Mouse (Mus musculus): ENCODE measurements around the gene Map3k11.
"Not testable (repeated sequence)": the region's sequence is repeated elsewhere in the genome, so short reads cannot be mapped to it uniquely, and the experiment has no call there.

The Map3k11 gene

DNA sequence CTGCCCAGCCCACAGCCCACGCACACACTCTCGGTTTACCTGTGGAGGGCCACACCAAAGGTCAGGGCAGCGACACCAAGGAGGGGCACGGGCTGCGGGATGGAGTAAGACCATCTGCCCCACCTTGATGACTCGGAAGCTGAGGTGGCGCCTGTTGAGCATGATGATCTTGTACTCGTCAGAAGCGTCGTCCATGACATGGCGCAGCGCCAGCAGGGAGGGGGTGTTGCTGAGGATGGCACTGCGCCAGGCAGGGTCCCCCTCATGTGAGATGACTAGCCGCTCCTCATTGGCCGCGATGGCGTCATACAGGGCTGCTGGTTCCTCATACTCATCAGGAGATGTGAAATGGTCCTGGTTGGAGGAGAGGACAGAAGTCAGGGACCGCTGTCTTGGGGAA lies 22.2 kb upstream of the Map3k11 start:
- no peak for DNase-seq (ENCODE audit: low spot score in 2 of 2)

DNA sequence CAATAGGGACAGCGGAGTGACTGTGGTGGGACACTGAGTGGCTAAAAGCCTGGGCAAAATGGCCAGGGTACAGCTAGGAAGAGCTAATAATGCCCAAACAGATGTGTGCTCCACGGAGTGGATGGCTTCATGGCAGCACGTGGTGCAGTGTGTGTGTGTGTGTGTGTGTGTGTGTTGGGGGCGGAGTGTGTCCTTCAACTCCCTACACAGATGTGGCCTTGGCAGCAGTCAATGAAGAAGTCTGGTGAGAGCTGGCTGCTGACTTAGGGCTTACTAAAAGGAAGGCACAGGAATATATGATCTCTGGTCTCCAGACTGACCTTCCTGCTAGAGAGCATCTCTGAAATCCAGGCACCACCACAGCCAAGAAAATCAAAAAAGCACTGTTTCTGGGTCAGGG lies 20.2 kb upstream of the Map3k11 start:
- DNase-seq (ENCODE audit: low spot score in 2 of 2) = no peak

DNA sequence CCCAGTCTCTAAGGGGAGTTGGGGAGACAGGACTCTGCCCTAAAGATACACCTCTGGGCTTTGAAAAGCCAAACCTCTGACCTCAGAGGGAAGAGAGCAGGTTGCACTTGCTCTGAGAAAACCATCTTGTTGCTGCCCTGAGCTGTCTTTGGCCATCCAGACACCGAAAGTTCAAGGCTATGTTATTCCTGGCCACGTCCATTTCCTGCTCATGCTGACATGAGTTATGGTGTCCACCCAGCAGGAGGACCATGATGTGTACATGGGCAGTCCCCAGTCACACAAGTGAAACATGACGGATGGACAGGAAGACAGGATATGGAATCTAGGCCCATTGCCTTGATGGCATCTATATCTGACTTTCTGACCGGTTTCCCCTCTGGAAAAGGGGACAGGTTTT lies 8.1 kb upstream of the Map3k11 start:
- no peak for DNase-seq (ENCODE audit: low spot score in 2 of 2)

DNA sequence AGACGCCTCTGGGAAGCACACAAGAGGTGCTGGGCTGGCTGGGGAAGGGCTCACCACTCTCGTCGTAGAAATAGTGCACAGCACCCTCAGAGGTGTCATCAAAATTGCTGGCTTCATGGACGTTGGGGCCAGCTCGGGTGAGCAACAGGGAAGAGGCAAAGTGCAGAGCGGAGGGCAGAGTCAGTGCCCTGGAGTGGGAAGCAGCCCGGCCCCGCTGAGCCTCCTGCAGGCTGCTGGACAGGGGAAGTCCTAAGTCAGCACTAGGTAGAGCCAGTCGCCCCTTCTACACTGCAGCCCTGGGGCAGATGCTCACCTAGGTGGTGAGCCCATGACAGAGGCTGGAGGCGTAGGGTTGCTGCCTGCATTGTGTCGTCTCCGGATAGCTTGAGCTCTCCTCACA lies 4.3 kb upstream of the Map3k11 start:
- DNase-seq (ENCODE audit: low spot score in 2 of 2) = no peak

DNA sequence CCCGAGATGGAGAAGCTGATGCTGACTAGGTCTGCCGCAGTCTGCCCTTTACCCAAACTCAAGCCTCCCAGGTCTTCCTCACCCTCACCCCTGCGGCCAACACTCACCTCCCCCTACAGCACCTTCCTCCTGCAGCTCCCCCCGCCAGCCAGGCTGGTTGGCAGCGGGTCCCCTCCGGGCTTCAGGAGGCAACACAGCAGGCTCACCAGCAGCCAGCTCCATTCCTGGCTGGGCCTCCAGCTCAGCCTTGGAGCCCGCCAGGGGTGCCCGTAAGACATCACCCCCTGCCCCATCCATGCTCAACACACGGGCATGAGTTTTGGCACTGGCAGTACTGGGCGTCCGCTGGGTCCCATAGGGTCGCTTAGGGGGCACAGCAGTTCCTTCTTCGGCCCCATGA lies 3.6 kb upstream of the Map3k11 start:
- DNase-seq (ENCODE audit: low spot score in 2 of 2) = no peak

DNA sequence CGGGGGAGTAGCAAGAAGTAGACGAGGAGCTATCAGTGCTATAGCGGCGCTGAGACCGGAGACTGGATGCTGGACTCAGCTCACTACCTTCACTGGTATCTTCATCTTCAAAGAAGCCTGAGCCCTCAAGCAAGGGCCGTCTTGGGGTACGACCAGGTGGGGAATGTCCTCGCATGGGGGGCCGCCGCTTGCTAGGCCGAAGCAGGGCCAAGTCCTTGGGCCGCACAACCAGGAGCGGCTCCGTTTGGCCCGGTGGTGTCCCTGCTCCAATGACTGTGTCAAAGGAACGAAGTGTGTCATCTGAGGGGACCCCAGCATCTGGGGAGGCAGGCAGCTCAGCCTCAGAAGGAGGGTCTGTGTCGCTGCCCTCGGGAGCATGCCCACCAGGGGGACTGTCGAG lies 3.1 kb upstream of the Map3k11 start:
- DNase-seq (ENCODE audit: low spot score in 2 of 2) = no peak

DNA sequence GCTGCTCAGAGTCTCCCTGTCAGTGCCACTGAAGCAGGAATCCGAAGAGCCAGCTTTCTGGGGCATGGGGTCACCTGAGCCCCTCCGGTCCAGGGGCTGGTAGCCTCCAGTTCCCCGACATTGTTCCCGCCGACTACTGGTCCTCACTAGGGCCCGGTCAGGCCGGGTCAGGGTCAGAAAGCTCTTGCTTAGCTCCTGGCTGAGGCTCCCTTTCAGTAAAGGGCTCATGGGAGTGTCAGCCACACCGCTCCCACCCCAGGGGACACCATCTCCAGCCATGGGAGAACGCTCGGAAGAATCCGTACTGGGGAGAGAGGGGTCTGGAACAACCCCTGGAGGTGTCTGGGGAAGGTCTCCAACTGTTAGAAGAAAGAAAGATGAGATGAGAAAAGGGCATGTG lies 2.7 kb upstream of the Map3k11 start:
- no peak for DNase-seq (ENCODE audit: low spot score in 2 of 2)

DNA sequence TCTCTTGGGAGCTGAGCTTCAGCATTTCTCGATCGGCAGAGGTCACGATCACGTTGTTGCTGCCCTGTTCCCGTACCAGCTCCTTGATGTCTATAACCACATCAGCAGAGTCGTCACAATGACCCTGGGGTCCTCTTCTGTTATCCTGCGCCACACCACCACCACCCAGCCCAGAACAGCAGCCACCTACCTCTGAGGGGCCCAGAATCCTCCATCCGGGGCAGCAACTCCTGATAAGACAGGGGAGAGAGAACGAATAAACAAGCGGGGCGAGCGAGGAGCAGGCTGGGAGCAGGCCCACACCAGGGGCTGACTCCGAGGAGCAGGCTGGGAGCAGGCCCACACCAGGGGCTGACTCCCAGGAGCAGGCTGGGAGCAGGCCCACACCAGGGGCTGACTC lies 2.1 kb upstream of the Map3k11 start:
- no peak for DNase-seq (ENCODE audit: low spot score in 2 of 2)

DNA sequence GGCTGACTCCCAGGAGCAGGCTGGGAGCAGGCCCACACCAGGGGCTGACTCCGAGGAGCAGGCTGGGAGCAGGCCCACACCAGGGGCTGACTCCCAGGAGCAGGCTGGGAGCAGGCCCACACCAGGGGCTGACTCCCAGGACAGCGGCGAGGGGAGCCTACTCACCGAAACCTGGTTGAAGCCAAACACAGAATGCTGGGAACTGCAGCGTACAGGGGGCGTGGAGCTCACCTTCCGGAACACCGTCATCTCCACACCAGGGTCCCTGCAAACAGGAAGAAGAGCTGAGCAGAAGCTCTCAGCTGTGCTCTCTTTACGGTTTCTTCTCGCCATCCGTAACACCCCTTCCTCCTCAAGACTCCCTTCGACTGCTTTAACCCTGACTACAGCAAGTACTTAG lies 1.6 kb upstream of the Map3k11 start:
- not testable (repeated sequence) for DNase-seq (ENCODE audit: low spot score in 2 of 2)

DNA sequence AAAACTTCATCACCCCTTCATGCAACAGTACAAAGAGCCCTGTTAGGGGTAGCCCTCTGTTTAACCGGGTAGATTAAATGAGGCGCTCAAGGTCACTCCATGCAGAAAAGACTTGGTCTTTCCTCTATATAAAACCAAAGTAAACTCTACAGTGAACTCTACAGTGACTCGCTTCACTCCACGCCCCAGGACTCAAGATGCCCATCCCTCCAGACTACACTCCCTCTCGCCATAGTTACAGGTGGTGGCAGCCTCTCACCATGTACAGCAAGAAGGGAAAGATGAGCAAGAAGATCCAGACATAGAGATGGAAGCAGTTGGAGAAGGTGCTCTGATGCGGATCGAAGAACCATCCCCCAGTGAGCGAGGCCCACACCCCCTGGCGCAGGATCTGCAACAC lies 804 bp upstream of the Map3k11 start:
- DNase-seq (ENCODE audit: low spot score in 2 of 2) = no peak

DNA sequence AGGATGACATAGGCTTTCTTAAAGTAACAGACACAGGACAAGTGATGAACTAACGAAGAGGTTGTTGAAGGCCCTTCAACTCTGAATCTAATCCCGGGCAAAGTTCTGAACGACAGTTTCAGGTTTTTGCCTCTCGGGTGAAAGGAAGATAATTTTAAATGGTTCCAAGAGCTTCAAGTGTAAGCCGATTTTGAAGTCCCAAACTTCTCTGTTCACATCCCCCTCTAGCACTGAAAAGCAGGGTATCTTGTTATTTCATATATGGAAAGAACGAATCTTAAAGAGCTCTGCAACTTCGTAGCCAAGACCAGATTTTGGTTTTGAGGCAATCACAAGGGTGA lies 516 bp downstream of the Map3k11 start:
- no peak for DNase-seq (ENCODE audit: low spot score in 2 of 2)

DNA sequence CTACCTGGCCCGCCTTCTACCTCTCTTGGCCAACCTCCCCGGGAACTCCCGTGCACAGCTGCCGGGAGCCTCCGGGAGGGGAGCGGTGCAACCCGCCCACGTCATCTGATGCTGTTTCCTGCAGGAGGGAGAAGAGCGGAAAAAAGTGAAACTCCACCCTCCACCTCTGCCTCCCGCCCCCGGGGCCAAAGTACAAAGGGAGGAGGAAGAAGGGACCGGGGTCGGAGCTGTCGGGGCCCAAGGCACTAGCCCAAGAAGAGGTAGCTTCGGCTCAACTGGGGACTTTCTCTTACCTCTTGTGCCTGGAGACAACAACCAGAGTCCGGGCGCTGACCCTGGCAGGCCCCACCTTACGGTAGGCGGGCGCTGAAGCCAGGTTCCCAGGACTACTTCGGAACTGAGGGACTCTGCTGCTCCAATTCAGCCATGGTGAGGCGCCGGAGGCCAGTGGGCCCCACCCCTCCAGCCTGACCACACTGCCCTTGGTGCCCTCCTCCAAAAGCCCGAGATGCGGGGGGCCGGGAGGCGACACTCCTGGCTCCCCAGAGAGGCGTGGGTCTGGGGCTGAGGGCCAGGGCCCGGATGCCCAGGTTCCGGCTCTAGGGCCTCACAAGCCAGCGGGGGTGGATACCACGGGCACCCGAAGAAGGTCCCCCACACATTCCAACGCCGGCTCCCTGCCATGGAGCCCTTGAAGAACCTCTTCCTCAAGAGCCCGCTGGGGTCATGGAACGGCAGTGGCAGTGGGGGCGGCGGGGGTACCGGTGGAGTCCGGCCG lies 1.2 kb downstream of the Map3k11 start:
- peak in 1 of 2 experiments; percentile 52 for DNase-seq (ENCODE audit: low spot score in 2 of 2)

DNA sequence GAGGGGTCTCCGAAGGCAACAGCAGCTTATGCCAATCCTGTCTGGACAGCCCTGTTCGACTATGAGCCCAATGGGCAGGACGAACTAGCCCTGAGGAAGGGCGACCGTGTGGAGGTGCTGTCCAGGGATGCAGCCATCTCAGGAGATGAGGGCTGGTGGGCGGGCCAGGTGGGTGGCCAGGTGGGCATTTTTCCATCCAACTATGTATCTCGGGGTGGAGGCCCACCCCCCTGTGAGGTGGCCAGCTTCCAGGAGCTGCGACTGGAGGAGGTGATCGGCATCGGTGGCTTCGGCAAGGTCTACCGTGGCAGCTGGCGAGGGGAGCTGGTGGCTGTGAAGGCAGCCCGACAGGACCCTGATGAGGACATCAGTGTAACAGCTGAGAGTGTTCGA lies 1.8 kb downstream of the Map3k11 start:
- DNase-seq (ENCODE audit: low spot score in 2 of 2) = peak in 1 of 2 experiments; percentile 27

DNA sequence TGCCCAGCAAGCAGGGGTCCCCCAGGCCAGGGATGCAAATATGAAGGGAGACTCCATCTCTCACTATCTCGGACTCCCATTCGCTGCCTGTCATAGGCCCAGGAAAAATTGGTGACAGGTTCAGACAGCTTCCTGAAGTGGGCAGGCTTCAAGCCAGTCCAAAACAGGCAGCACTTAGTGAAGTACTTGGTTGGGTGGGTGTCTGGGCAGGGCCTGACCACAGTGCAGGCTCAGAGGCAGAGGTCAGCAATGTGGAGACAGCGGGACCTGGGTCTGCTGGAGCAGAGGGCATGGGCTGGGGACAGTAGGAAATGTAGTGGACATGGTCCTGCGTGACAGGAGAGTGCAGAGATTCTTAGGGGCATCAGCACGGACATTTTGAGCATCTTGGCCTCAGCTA lies 3.1 kb downstream of the Map3k11 start:
- no peak for DNase-seq (ENCODE audit: low spot score in 2 of 2)

DNA sequence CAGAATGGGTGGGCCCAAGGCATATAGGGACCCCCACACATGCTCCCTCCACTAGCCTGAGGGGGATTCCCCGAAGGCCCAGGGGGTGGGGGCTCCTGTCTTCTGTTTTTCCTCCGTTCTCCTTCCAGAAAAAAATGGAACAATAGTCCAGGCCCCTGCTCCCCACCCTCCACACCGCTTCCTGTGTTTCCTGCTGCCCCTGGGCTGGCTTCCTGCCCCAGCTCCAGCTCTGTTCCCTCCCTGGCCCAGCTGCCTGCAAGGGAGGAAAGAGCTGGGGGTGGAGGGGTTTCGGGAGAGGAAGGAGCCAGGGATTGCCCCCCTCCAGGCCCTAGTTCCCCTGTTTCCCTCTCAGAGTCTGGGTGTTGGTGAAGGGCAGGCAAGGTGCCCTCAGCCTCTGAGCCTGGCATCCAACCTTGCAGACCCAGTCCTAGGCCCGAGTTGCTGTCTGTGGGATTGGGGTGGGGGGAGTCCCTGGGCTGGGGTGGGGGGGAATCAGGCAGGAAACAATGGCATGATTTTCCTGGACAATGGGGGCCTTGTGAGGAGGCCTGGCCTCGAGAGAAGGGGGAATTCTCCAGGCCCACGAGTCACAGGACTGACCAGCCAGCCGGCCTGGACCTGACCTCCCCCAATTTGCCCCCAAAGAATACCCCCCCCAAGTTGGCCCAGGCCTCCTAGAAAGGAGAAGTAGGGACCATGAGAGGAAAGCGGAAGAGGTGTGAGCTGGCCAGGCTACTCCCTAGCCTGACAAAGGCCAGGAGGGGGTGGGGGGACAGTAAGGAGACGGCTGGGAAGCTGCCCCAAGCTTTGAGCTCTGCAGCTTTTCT lies 3.8 kb downstream of the Map3k11 start:
- no peak for DNase-seq (ENCODE audit: low spot score in 2 of 2)

DNA sequence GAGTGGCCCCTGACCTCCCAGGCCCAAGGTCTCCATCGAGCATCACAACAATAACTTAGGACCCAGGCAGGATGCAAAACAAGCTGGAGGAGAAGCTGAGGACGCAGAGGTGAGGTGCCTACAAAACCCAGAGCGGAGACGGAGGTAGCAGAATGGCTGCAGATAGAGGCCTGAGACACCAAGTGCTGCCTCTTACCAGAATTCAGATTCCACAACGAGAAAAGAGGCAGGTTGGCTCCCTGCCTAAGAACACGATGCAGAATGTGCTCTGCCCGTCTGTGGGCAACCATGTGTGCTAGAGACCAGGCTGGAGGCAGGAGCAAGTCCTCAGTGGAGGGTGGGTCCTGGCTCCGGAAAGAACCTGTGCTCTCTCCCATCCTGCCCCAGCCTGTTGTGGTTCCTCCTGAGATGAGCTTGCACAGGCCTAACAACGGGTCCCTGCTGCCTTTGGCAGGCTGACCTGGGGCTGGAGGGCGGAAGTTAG lies 4.4 kb downstream of the Map3k11 start:
- no peak for DNase-seq (ENCODE audit: low spot score in 2 of 2)

DNA sequence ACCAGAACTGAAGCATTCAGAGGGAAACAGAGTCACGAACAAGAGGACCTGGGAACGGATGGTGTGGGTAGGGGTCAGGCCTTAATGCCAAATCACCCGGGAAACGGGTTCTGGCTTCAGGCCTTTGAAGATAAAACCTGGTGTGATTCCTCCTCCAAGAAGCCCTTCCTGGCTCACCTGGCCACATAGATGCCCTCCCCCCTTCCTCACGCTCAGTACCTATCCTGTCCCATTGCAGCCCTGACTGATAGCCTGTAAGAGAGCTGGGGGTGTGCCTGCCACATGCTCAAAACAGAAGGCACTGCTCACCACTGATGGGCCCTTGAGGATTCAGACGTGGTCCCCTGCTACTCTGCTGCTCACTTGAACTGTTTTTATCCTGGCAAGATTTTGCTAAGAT lies 5.3 kb downstream of the Map3k11 start:
- DNase-seq (ENCODE audit: low spot score in 2 of 2) = no peak

DNA sequence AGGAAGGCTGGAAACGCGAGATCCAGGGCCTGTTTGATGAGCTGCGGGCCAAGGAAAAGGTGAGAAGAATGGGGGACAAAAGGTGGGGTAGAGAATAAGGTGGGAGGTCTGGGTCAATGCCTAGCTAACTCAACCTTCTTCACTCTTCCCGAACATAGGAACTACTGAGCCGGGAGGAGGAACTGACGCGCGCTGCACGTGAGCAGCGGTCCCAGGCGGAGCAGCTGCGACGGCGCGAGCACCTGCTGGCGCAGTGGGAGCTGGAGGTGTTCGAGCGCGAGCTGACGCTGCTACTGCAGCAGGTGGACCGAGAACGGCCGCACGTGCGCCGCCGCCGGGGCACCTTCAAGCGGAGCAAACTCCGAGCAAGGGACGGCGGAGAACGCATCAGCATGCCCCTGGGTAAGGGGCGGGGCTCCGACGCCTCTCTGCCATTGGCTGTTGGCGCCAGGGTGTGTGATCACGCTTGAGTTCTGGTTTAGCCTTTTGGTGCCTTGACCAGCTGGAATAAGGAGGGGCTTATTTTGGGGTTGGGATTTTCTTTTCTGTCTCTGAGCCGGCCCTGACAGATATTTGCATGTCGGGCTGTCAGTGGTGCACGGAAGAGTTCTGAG lies 7.4 kb downstream of the Map3k11 start:
- DNase-seq (ENCODE audit: low spot score in 2 of 2) = no peak

DNA sequence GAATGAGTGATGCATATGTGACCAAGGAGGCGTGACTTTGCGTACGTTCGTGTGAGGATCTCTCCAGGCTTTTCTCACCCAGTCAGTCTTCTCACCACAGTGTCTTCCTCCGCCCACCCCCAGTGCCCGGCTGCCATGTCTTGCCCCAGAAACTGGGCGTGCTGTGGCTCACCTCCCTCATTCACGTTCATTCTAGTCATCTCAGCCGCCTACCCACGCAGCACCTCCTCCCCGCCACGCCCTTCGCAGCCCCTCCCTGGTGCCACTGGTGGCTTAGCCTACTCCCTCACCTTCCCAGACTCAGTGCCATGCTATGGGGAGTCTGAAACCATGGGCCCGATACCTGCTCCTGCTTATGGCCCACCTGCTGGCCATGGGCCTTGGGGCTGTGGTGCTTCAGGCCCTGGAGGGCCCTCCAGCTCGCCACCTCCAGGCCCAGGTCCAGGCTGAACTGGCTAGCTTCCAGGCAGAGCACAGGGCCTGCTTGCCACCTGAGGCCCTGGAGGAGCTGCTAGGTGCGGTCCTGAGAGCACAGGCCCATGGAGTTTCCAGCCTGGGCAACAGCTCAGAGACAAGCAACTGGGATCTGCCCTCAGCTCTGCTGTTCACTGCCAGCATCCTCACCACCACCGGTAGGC lies 15.7 kb downstream of the Map3k11 start, which contains the start of gene Kcnk7:
TSS of gene Kcnk7 (plus strand) at position 205 of the 638 bp plus-strand sequence.
- no peak for DNase-seq (ENCODE audit: low spot score in 2 of 2)

DNA sequence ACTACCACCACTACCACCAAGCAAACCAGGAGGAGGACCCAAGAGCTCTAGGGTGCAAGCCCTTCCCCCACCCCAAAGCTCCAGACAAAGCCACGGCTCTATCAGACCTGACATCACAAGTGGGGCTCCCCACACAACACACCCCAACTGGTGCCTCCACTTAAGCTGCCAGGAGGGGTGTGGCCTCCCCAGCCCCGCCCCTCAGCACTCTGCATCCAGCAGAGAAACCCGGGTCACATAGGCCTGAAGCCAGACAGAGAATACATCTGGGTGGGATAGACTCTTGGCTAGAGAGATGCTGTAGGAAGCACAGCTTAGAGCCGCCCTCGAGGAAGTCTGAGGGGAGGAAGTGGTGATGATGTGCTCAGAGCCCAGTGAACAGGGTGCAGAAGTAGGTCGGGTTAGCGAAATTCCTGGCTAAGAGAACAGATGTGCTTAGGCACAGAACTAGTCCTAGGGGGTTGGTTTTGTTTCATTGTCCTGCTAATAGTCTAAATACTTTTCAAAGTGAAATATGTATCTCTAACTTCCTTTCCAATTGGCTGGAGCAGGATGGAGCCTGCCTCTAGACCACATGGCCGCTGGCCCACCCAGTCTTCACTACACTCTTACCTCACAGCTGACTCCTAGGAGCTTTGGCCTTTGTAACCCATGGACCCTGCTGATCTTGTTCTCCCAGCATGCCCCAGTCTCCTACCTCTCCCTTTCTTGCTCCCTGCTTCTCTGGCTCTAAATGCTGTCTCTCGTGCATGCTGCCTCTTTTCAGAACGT lies 16.4 kb downstream of the Map3k11 start:
- no peak for DNase-seq (ENCODE audit: low spot score in 2 of 2)

DNA sequence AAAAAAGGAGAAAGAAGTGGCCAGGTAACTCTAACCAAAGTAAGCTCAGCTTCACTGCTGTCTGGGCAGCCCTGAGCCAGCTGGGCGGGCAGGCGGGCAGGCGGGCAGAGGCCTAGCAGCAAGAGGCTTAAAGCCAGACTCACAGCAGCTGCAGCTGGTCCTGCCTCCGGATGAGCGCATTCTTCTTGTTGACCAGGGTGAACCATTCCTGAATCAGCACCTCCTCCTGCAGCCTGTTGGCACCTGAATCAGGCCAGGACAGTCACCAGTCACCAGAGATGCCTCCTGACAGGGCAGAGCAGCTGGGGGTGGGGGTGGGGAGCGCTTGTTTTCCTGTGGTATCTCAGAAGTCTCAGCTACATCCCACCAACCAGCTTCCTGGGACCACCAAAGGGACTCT lies 21.5 kb downstream of the Map3k11 start:
- no peak for DNase-seq (ENCODE audit: low spot score in 2 of 2)
